Mouse (Mus musculus): Measurements from ENCODE around the gene Osbp.

- TF ChIP-seq CTCF (IDR thresholded peaks at IDR 0.05), result no peak
- no peak for TF ChIP-seq EP300 (IDR thresholded peaks at IDR 0.05; ENCODE audit: insufficient read depth, low read depth, low read length)
These were observed 30.1 kb downstream of the Osbp start for GRCm38 (mm10) chr19:11995722-11996448.

Measured in heart, adult 2 months (tissue).